Mouse (Mus musculus): ENCODE measurements around the gene Rapgef1.

- TF ChIP-seq CTCF (IDR thresholded peaks at IDR 0.05) (no peak), EP300 (IDR thresholded peaks at IDR 0.05) (no peak)
Observed at GRCm38 (mm10) chr2:29714127-29714526, 94.6 kb downstream of the Rapgef1 start.

Data from lung, postnatal 0 days (tissue).